Mouse (Mus musculus) mouse trophoblast stem cell (cell line): ENCODE measurements around the gene Oas1c.

Experiments used
- in situ Hi-C, 2 experiments: fragments of 300-500 bp; cut with MseI, MboI; formaldehyde crosslinking; loops; 2 replicates in 1 of 2; 3 replicates in 1 of 2; pipeline ENCODE4 v1.15.1; 2025

Oas1c gene

GRCm38 (mm10) chr5:120782446-120782845 lies 29.9 kb downstream of the Oas1c start:
- in situ Hi-C loops: no loop called here

- in situ Hi-C loops: no loop called here
These were observed 30.7 kb downstream of the Oas1c start for GRCm38 (mm10) chr5:120781646-120782045.

GRCm38 (mm10) chr5:120779922-120780321 lies 32.4 kb downstream of the Oas1c start:
- in situ Hi-C loops: no loop called here

GRCm38 (mm10) chr5:120778941-120779340 lies 33.4 kb downstream of the Oas1c start:
- in situ Hi-C loops: no loop called here

GRCm38 (mm10) chr5:120777478-120777877 lies 34.8 kb downstream of the Oas1c start, which contains the start of gene Oas3:
Oas3 (minus strand) TSS chr5:120777661.
- in situ Hi-C loops: no loop called here

- in situ Hi-C loops: no loop called here
These were observed 35.5 kb downstream of the Oas1c start for GRCm38 (mm10) chr5:120776801-120777200.

GRCm38 (mm10) chr5:120775287-120775985 lies 36.9 kb downstream of the Oas1c start:
- in situ Hi-C loops: no loop called here

GRCm38 (mm10) chr5:120769396-120769795 lies 42.9 kb downstream of the Oas1c start:
- in situ Hi-C loops: no loop called here

- in situ Hi-C loops: no loop called here
These were observed 47.3 kb downstream of the Oas1c start for GRCm38 (mm10) chr5:120765010-120765409.

- in situ Hi-C loops: no loop called here
These were observed 50.4 kb downstream of the Oas1c start for GRCm38 (mm10) chr5:120761901-120762300.

- in situ Hi-C loops: no loop called here
These were observed 58.1 kb downstream of the Oas1c start for GRCm38 (mm10) chr5:120754215-120754614.

- in situ Hi-C loops: no loop called here
These were observed 59.5 kb downstream of the Oas1c start for GRCm38 (mm10) chr5:120752786-120753185.

GRCm38 (mm10) chr5:120751206-120751605 lies 61.1 kb downstream of the Oas1c start:
- in situ Hi-C loops: no loop called here
